Comparison of ENCODE assay signal across 8 mouse cellular contexts in the genomic region with DNA sequence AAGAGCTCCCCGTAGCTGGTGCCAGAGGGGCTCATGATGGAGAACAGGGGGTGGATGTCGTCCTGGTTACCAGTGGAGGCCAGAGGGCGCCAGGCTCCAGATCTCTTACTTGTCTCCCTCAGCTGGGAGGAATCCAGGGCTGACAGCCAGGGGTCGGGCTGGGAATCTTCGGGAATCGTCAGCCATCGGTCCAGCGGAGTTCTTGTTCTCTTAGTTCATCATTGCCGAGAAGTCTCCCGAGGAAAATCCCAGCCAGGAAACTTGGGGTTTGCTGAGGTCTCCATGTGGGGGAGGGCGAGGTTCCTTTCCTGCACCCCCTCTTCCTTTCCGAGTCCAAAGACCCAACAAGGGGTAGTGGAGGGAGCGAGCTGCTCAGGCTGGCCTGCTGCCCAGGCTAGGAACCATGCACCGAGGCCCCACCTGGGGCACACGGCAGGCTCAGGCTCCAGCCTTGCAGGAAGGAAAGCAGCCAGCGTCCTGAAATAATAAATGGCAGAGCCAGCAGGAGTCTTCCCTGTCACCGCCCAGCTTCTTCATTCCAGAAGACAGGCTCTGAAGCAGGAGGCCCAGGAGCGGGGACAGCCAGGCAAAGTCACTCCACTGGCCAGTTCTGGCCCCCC. TPM values are rescaled to one million over a fixed set of nuclear protein-coding genes. Genes with fewer than 3 reads are reported as not detected.
A peak's percentile ranks its signal among the peaks of the same experiment; 100 is the strongest.
DNase-seq lines count a peak whose midpoint lies in the region; ATAC-seq and TF ChIP-seq lines count a peak whose summit lies in the region.

No protein-coding gene starts in this region.

- H3K9me3 ChIP-seq in embryonic facial prominence, embryonic 15.5 days (replicated peaks) = no peaks in the 10 kb centered on the region
- no peaks in the 10 kb centered on the region for H3K9me3 ChIP-seq in heart, embryonic 15.5 days (replicated peaks)
- no peaks in the 10 kb centered on the region for H3K9me3 ChIP-seq in kidney, postnatal 0 days (replicated peaks; ENCODE audit: low read length)
- no peaks in the 10 kb centered on the region for H3K9me3 ChIP-seq in midbrain, embryonic 14.5 days (ENCODE audit: control insufficient read depth, low read length)

- peak overlapping the region; percentile 34; the same call in 1 of the 2 replicates for H3K27ac ChIP-seq in left cerebral cortex, adult 2 months
- H3K27ac ChIP-seq in embryonic facial prominence, embryonic 15.5 days (replicated peaks) = peak overlapping the region; percentile 81
- peak overlapping the region; percentile 61 for H3K27ac ChIP-seq in heart, embryonic 15.5 days
- peak overlapping the region; percentile 68; the same call in 1 of the 2 replicates for H3K27ac ChIP-seq in kidney, postnatal 0 days
- peak overlapping the region; percentile 50 for H3K27ac ChIP-seq in midbrain, embryonic 14.5 days (replicated peaks; ENCODE audit: low read depth, low read length)

- WGBS in embryonic facial prominence, embryonic 15.5 days = 12% methylated on average over 18 of the region's 18 CpGs
- WGBS in heart, embryonic 15.5 days = 10% methylated on average over 18 of the region's 18 CpGs
- 7% methylated on average over 17 of the region's 18 CpGs for WGBS in kidney, postnatal 0 days
- WGBS in midbrain, embryonic 14.5 days = 9% methylated on average over 18 of the region's 18 CpGs

- peak overlapping the region; percentile 40 for H3K4me2 ChIP-seq in embryonic facial prominence, embryonic 15.5 days (replicated peaks)
- peak overlapping the region; percentile 59 for H3K4me2 ChIP-seq in heart, embryonic 15.5 days
- peak overlapping the region; percentile 42 for H3K4me2 ChIP-seq in kidney, postnatal 0 days (ENCODE audit: low read length)
- peak overlapping the region; percentile 30; the same call in 1 of the 2 replicates for H3K4me2 ChIP-seq in midbrain, embryonic 14.5 days (ENCODE audit: low read length)

- ATAC-seq in embryonic facial prominence, embryonic 15.5 days (ENCODE audit: insufficient number of reproducible peaks, low FRiP score, low TSS enrichment, low read depth) = peak; percentile 78
- peak; percentile 61 for ATAC-seq in heart, embryonic 15.5 days (replicated peaks; ENCODE audit: insufficient number of reproducible peaks, insufficient read depth, low FRiP score, low read depth)
- 0 out of 2 replicates have a peak, but pooled peaks have one; percentile 29 for ATAC-seq in kidney, postnatal 0 days (replicated peaks; ENCODE audit: low FRiP score, low read depth)
- ATAC-seq in midbrain, embryonic 14.5 days (ENCODE audit: low FRiP score, low TSS enrichment) = no peak
- no peak for ATAC-seq in megakaryocyte progenitor cell, adult 5-6 weeks (replicated peaks; ENCODE audit: poor library complexity)

- TF ChIP-seq CTCF in left cerebral cortex, adult 2 months (IDR thresholded peaks at IDR 0.05) = no peak; the same call in 1 of the 2 replicates
- peak; percentile 52 for TF ChIP-seq CTCF in kidney, postnatal 0 days (IDR thresholded peaks at IDR 0.05; ENCODE audit: low read depth)

- H3K36me3 ChIP-seq in embryonic facial prominence, embryonic 15.5 days = 0 out of 2 replicates have a peak, but pooled peaks cover 3% of the 10 kb centered on the region
- no peaks in the 10 kb centered on the region for H3K36me3 ChIP-seq in heart, embryonic 15.5 days
- H3K36me3 ChIP-seq in kidney, postnatal 0 days (ENCODE audit: insufficient read depth, low read length) = no peaks in the 10 kb centered on the region
- no peaks in the 10 kb centered on the region for H3K36me3 ChIP-seq in midbrain, embryonic 14.5 days (ENCODE audit: control insufficient read depth, insufficient read depth, low read length)

- H3K4me1 ChIP-seq in embryonic facial prominence, embryonic 15.5 days = peaks cover 40% of the 10 kb centered on the region
- peaks cover 28% of the 10 kb centered on the region for H3K4me1 ChIP-seq in heart, embryonic 15.5 days (replicated peaks)
- peaks cover 20% of the 10 kb centered on the region; the same call in 1 of the 2 replicates for H3K4me1 ChIP-seq in kidney, postnatal 0 days (replicated peaks; ENCODE audit: insufficient read depth, low read length)
- peaks cover 17% of the 10 kb centered on the region for H3K4me1 ChIP-seq in midbrain, embryonic 14.5 days (ENCODE audit: control insufficient read depth, insufficient read depth, low read length)

- no peaks in the 10 kb centered on the region for H3K27me3 ChIP-seq in embryonic facial prominence, embryonic 15.5 days
- H3K27me3 ChIP-seq in heart, embryonic 15.5 days = no peaks in the 10 kb centered on the region
- no peaks in the 10 kb centered on the region for H3K27me3 ChIP-seq in kidney, postnatal 0 days (ENCODE audit: insufficient read depth, low read length)
- 0 out of 2 replicates have a peak, but pooled peaks cover 4% of the 10 kb centered on the region for H3K27me3 ChIP-seq in midbrain, embryonic 14.5 days (ENCODE audit: control insufficient read depth, insufficient read depth, low read length)

- no peak overlapping the region for H3K9ac ChIP-seq in embryonic facial prominence, embryonic 15.5 days
- peak overlapping the region; percentile 0; the same call in 1 of the 2 replicates for H3K9ac ChIP-seq in heart, embryonic 15.5 days
- H3K9ac ChIP-seq in kidney, postnatal 0 days (ENCODE audit: low read depth, low read length) = 0 out of 2 replicates have a peak overlapping the region, but pooled peaks have one; percentile 19
- peak overlapping the region; percentile 26 for H3K9ac ChIP-seq in midbrain, embryonic 14.5 days (replicated peaks; ENCODE audit: low read length)

- no peak for DNase-seq in left cerebral cortex, adult 2 months (ENCODE audit: extremely low spot score in 1 of 2, low spot score in 2 of 2)
- no peak for DNase-seq in left cerebral cortex, postnatal 36 days (ENCODE audit: low spot score in 2 of 2)
- peak; percentile 76 for DNase-seq in kidney, postnatal 0 days (ENCODE audit: low spot score)
- DNase-seq in midbrain, embryonic 14.5 days = peak; percentile 66
- DNase-seq in layer of hippocampus, adult 8-10 months (ENCODE audit: low spot score in 2 of 2) = no peak

- H3K4me3 ChIP-seq in left cerebral cortex, adult 2 months = no peak overlapping the region
- peak overlapping the region; percentile 8; the same call in 1 of the 2 replicates for H3K4me3 ChIP-seq in embryonic facial prominence, embryonic 15.5 days (replicated peaks)
- peak overlapping the region; percentile 10 for H3K4me3 ChIP-seq in heart, embryonic 15.5 days
- no peak overlapping the region for H3K4me3 ChIP-seq in kidney, postnatal 0 days (replicated peaks; ENCODE audit: low read depth, low read length)
- no peak overlapping the region for H3K4me3 ChIP-seq in midbrain, embryonic 14.5 days (replicated peaks; ENCODE audit: low read depth, low read length)

- intact Hi-C loops in left cerebral cortex, adult 2 months (cut with DNase I) = no loop called here
- intact Hi-C loops in left cerebral cortex, postnatal 36 days (cut with DNase I) = no loop called here

RNA-seq across cellular contexts. Expression of gene Asap3, which starts 12.5 kb away (rescaled TPM):
- total RNA-seq in left cerebral cortex, adult 2 months (2021) = 1 to 10 TPM; 2.2 to 2.4 TPM
- 1 to 10 TPM; 2.2 to 2.5 TPM for total RNA-seq in left cerebral cortex, postnatal 36 days (2021)
- polyA plus RNA-seq in embryonic facial prominence, embryonic 15.5 days (2015; fragmentation: Nextera tagmentation; extraction: Ambion mirVana) = 13.3 and 14.1 TPM in 2 replicates
- 2.6 and 4.8 TPM in 2 replicates for polyA plus RNA-seq in heart, embryonic 15.5 days (2015; fragmentation: Nextera tagmentation; extraction: Ambion mirVana)
- 2.7 and 3.0 TPM in 2 replicates for polyA plus RNA-seq in kidney, postnatal 0 days (2015; fragmentation: Nextera tagmentation; extraction: Ambion mirVana)
- polyA plus RNA-seq in midbrain, embryonic 14.5 days (2014; fragmentation: Nextera tagmentation; extraction: Ambion mirVana) = 1.8 and 3.4 TPM in 2 replicates
- not detected in 2 replicates for total RNA-seq in megakaryocyte progenitor cell, adult 5-6 weeks (2015)
- total RNA-seq in megakaryocyte progenitor cell, adult 5-6 weeks (2017) = not detected in 2 replicates
- total RNA-seq in layer of hippocampus, adult 8-10 months (2022) = 1 to 10 TPM; 2.5 to 6.3 (median 4.6) TPM

RNA-seq across cellular contexts. Expression of gene Tcea3, which starts 28.8 kb away (rescaled TPM):
- total RNA-seq in left cerebral cortex, adult 2 months (2021) = under 1 TPM; 0.68 to 0.93 TPM
- under 1 TPM; 0.63 to 0.74 TPM for total RNA-seq in left cerebral cortex, postnatal 36 days (2021)
- 19.2 and 20.7 TPM in 2 replicates for polyA plus RNA-seq in embryonic facial prominence, embryonic 15.5 days (2015; fragmentation: Nextera tagmentation; extraction: Ambion mirVana)
- polyA plus RNA-seq in heart, embryonic 15.5 days (2015; fragmentation: Nextera tagmentation; extraction: Ambion mirVana) = 47.7 and 61.6 TPM in 2 replicates
- polyA plus RNA-seq in kidney, postnatal 0 days (2015; fragmentation: Nextera tagmentation; extraction: Ambion mirVana) = 11.2 and 12.3 TPM in 2 replicates
- polyA plus RNA-seq in midbrain, embryonic 14.5 days (2014; fragmentation: Nextera tagmentation; extraction: Ambion mirVana) = 0.18 and 1.2 TPM in 2 replicates
- total RNA-seq in megakaryocyte progenitor cell, adult 5-6 weeks (2015) = 0.10 TPM in 1 of 2 replicates, not detected in the other
- 0.33 and 0.41 TPM in 2 replicates for total RNA-seq in megakaryocyte progenitor cell, adult 5-6 weeks (2017)
- under 1 TPM in 3 of 4 experiments, not detected in 1; 0.45 to 0.94 (median 0.64) TPM for total RNA-seq in layer of hippocampus, adult 8-10 months (2022)

RNA-seq across cellular contexts. Expression of gene E2f2, which starts 46.5 kb away (rescaled TPM):
- 1 to 10 TPM in 1 of 2 experiments, under 1 TPM in 1; 0.36 to 1.3 TPM for total RNA-seq in left cerebral cortex, adult 2 months (2021)
- total RNA-seq in left cerebral cortex, postnatal 36 days (2021) = under 1 TPM; 0.61 to 0.72 TPM
- 10.1 and 12.5 TPM in 2 replicates for polyA plus RNA-seq in embryonic facial prominence, embryonic 15.5 days (2015; fragmentation: Nextera tagmentation; extraction: Ambion mirVana)
- 7.8 and 9.6 TPM in 2 replicates for polyA plus RNA-seq in heart, embryonic 15.5 days (2015; fragmentation: Nextera tagmentation; extraction: Ambion mirVana)
- 3.2 and 3.8 TPM in 2 replicates for polyA plus RNA-seq in kidney, postnatal 0 days (2015; fragmentation: Nextera tagmentation; extraction: Ambion mirVana)
- 1.2 and 1.7 TPM in 2 replicates for polyA plus RNA-seq in midbrain, embryonic 14.5 days (2014; fragmentation: Nextera tagmentation; extraction: Ambion mirVana)
- 5.6 and 7.5 TPM in 2 replicates for total RNA-seq in megakaryocyte progenitor cell, adult 5-6 weeks (2015)
- 5.9 and 6.1 TPM in 2 replicates for total RNA-seq in megakaryocyte progenitor cell, adult 5-6 weeks (2017)
- total RNA-seq in layer of hippocampus, adult 8-10 months (2022) = 1 to 10 TPM in 2 of 4 experiments, under 1 TPM in 2; 0.57 to 1.2 (median 0.98) TPM

Comparison
In these comparisons a context has a peak if more than half of its experiments do, and no peak if none do; other contexts are left out.
1. DNase-seq: peak in kidney, postnatal 0 days (single experiment) and midbrain, embryonic 14.5 days (single experiment); none in left cerebral cortex, adult 2 months (0 of 2), left cerebral cortex, postnatal 36 days (0 of 2) and layer of hippocampus, adult 8-10 months (0 of 2).
2. H3K4me3 ChIP-seq: peak in embryonic facial prominence, embryonic 15.5 days (single experiment) and heart, embryonic 15.5 days (single experiment); none in left cerebral cortex, adult 2 months (single experiment), kidney, postnatal 0 days (single experiment) and midbrain, embryonic 14.5 days (single experiment).
3. ATAC-seq: peak in embryonic facial prominence, embryonic 15.5 days (single experiment), heart, embryonic 15.5 days (single experiment) and kidney, postnatal 0 days (single experiment); none in midbrain, embryonic 14.5 days (single experiment) and megakaryocyte progenitor cell, adult 5-6 weeks (single experiment).
4. Peak in every context shown above with its lines, with median percentiles within 50 percentile points of each other: H3K27ac ChIP-seq and H3K4me2 ChIP-seq.